Mouse (Mus musculus) hindbrain, postnatal 0 days (tissue): Measurements from ENCODE around the gene Hs6st3. TPM values are rescaled to one million over a fixed set of nuclear protein-coding genes. Genes with fewer than 3 reads are reported as not detected.
A peak's percentile ranks its signal among the peaks of the same experiment; 100 is the strongest.

Experiments used
- ATAC-seq: fragments of 200-750 bp; cut with Nextera tagmentation; 2 replicates; pipeline ENCODE4 v1.8.0; 2017; ENCODE audit warnings: mild to moderate bottlenecking, moderate TSS enrichment, moderate library complexity
- DNase-seq: peaks from one replicate; pipeline ENCODE4 v3.0.0-alpha.2; 2015; ENCODE audit warnings: low spot score
- H3K27ac ChIP-seq: fragments of 300-500 bp; sonication (generic); 2 replicates; pipeline ENCODE4 v1.5.1; 2014; ENCODE audit warnings: mild to moderate bottlenecking
- H3K27me3 ChIP-seq: fragments of 300-500 bp; sonication (generic); 2 replicates; pipeline ENCODE4 v1.6.1; 2014; ENCODE audit warnings: low read length, mixed read lengths; ENCODE audit not compliant: insufficient read depth
- H3K36me3 ChIP-seq: fragments of 300-500 bp; sonication (generic); 2 replicates; pipeline ENCODE4 v1.6.1; 2014; ENCODE audit warnings: low read length, mixed read lengths; ENCODE audit not compliant: insufficient read depth
- H3K4me1 ChIP-seq: fragments of 300-500 bp; sonication (generic); 2 replicates; pipeline ENCODE4 v1.6.1; 2014; ENCODE audit warnings: antibody characterized with exemption, low read length, mixed read lengths; ENCODE audit not compliant: insufficient read depth
- H3K4me2 ChIP-seq: fragments of 300-500 bp; sonication (generic); 2 replicates; pipeline ENCODE4 v1.6.1; 2014; ENCODE audit warnings: low read depth, mild to moderate bottlenecking, low read length, moderate library complexity, mixed read lengths
- H3K4me3 ChIP-seq: fragments of 300-500 bp; sonication (generic); 2 replicates; pipeline ENCODE4 v1.5.1; 2014; ENCODE audit warnings: low read length
- H3K9ac ChIP-seq: fragments of 300-500 bp; sonication (generic); replicated peaks from 2 replicates; pipeline ENCODE4 v1.6.1; 2014; ENCODE audit warnings: mild to moderate bottlenecking, low read length, moderate library complexity, mixed read lengths
- H3K9me3 ChIP-seq: fragments of 300-500 bp; sonication (generic); 2 replicates; pipeline ENCODE4 v1.6.1; 2016; ENCODE audit warnings: low read length, mixed read lengths
- CTCF ChIP-seq: IDR thresholded peaks from 2 replicates; pipeline ENCODE4 v1.5.1; 2016; ENCODE audit warnings: antibody characterized with exemption, control low read depth, low read depth
- WGBS: fragments of 180-500 bp; shearing (Covaris S2); extraction: QIAGEN DNeasy Blood & Tissue Kit; methylation state at CpG from one replicate; pipeline ENCODE4 v1.1.7; 2014; 5-methylcytosine and 5-hydroxymethylcytosine counted together
- polyA plus RNA-seq: library from polyadenylated mRNA; unstranded; fragments of >200 nt; fragmentation: Nextera tagmentation; extraction: Ambion mirVana; gene quantifications from 2 replicates; pipeline ENCODE4 v1.2.1, GENCODE M21; 2015
- total RNA-seq: library from RNA; depleted of rRNA; stranded (reverse); fragments of >200 nt; gene quantifications from 2 replicates; pipeline ENCODE4 v1.2.3, GENCODE M21; 2014

Hs6st3 gene
- total and polyA plus RNA-seq, 2 experiments from 2014 or later, result 2.8 to 38.6 TPM

- Histone ChIP-seq H3K27ac (no peak overlapping the region), H3K9ac (no peak overlapping the region), H3K9me3 (no peaks in the 10 kb centered on the region), H3K4me3 (no peak overlapping the region), H3K36me3 (no peaks in the 10 kb centered on the region), H3K27me3 (no peaks in the 10 kb centered on the region), H3K4me1 (peaks cover 4% of the 10 kb centered on the region; the same call in 1 of the 2 replicates), H3K4me2 (no peak overlapping the region)
- TF ChIP-seq CTCF, result no peak
- DNase-seq (no peak), ATAC-seq (peak; percentile 40; the same call in 1 of the 2 replicates)
- 39% methylated on average over 9 of the region's 9 CpGs for WGBS
Observed at GRCm38 (mm10) chr14:119832940-119833339, 694.8 kb downstream of the Hs6st3 start.

- TF ChIP-seq CTCF, result no peak
- DNase-seq (peak; percentile 41), ATAC-seq (no peak)
- H3K27ac ChIP-seq, result no peak overlapping the region
- no peak overlapping the region for H3K4me3 ChIP-seq
- no peak overlapping the region for H3K9ac ChIP-seq
- H3K27me3 ChIP-seq, result no peaks in the 10 kb centered on the region
- no peak overlapping the region for H3K4me2 ChIP-seq
- peaks cover 4% of the 10 kb centered on the region; the same call in 1 of the 2 replicates for H3K4me1 ChIP-seq
- WGBS, result 32% methylated on average over 8 of the region's 8 CpGs
- H3K9me3 ChIP-seq, result no peaks in the 10 kb centered on the region
- H3K36me3 ChIP-seq, result no peaks in the 10 kb centered on the region
Observed at GRCm38 (mm10) chr14:119834008-119834700, 696.0 kb downstream of the Hs6st3 start.

- Histone ChIP-seq H3K36me3 (no peaks in the 10 kb centered on the region), H3K27me3 (no peaks in the 10 kb centered on the region), H3K4me3 (no peak overlapping the region), H3K4me1 (peaks cover 4% of the 10 kb centered on the region; the same call in 1 of the 2 replicates), H3K27ac (no peak overlapping the region), H3K4me2 (no peak overlapping the region), H3K9me3 (no peaks in the 10 kb centered on the region), H3K9ac (no peak overlapping the region)
- WGBS, result 92% methylated on average over 3 of the region's 3 CpGs
- DNase-seq (no peak), ATAC-seq (no peak)
- TF ChIP-seq CTCF, result no peak
Observed at GRCm38 (mm10) chr14:119836051-119836450, 697.9 kb downstream of the Hs6st3 start.

- Histone ChIP-seq H3K9me3 (no peaks in the 10 kb centered on the region), H3K4me1 (0 out of 2 replicates have a peak, but pooled peaks cover 5% of the 10 kb centered on the region), H3K27me3 (no peaks in the 10 kb centered on the region), H3K4me3 (no peak overlapping the region), H3K4me2 (no peak overlapping the region), H3K9ac (no peak overlapping the region), H3K27ac (no peak overlapping the region), H3K36me3 (no peaks in the 10 kb centered on the region)
- no peak for TF ChIP-seq CTCF
- WGBS, result 79% methylated on average over 12 of the region's 12 CpGs
- DNase-seq (no peak), ATAC-seq (no peak)
Observed at GRCm38 (mm10) chr14:119847540-119847939, 709.4 kb downstream of the Hs6st3 start.

GRCm38 (mm10) chr14:119848759-119849298, 710.7 kb downstream of the Hs6st3 start:
- Histone ChIP-seq H3K36me3 (no peaks in the 10 kb centered on the region), H3K4me1 (0 out of 2 replicates have a peak, but pooled peaks cover 5% of the 10 kb centered on the region), H3K9me3 (no peaks in the 10 kb centered on the region), H3K4me2 (no peak overlapping the region), H3K9ac (no peak overlapping the region), H3K27ac (no peak overlapping the region), H3K4me3 (no peak overlapping the region), H3K27me3 (no peaks in the 10 kb centered on the region)
- ATAC-seq (no peak), DNase-seq (no peak)
- no peak for TF ChIP-seq CTCF
- WGBS, result 78% methylated on average over 4 of the region's 4 CpGs

GRCm38 (mm10) chr14:119849338-119849737, 711.2 kb downstream of the Hs6st3 start:
- no peak for TF ChIP-seq CTCF
- Histone ChIP-seq H3K4me1 (0 out of 2 replicates have a peak, but pooled peaks cover 5% of the 10 kb centered on the region), H3K4me3 (no peak overlapping the region), H3K27me3 (no peaks in the 10 kb centered on the region), H3K9me3 (no peaks in the 10 kb centered on the region), H3K36me3 (no peaks in the 10 kb centered on the region), H3K4me2 (no peak overlapping the region), H3K27ac (no peak overlapping the region), H3K9ac (no peak overlapping the region)
- 91% methylated on average over 7 of the region's 7 CpGs for WGBS
- ATAC-seq (no peak), DNase-seq (no peak)

GRCm38 (mm10) chr14:119852139-119852538, 714.0 kb downstream of the Hs6st3 start:
- TF ChIP-seq CTCF, result no peak

More at GRCm38 (mm10) chr14:119852139-119852538, 714.0 kb downstream of the Hs6st3 start:
- no peaks in the 10 kb centered on the region for H3K27me3 ChIP-seq
- 0 out of 2 replicates have a peak, but pooled peaks cover 5% of the 10 kb centered on the region for H3K4me1 ChIP-seq
- WGBS, result 9% methylated on average over 5 of the region's 5 CpGs
- peak; percentile 56 for DNase-seq
- no peak overlapping the region for H3K9ac ChIP-seq
- H3K4me3 ChIP-seq, result no peak overlapping the region
- no peaks in the 10 kb centered on the region for H3K9me3 ChIP-seq
- H3K27ac ChIP-seq, result no peak overlapping the region
- ATAC-seq, result peak; percentile 55; the same call in 1 of the 2 replicates
- H3K36me3 ChIP-seq, result no peaks in the 10 kb centered on the region
- H3K4me2 ChIP-seq, result peak overlapping the region; percentile 42
